Mouse (Mus musculus): ENCODE measurements around the gene Nfia. TPM values are rescaled to one million over a fixed set of nuclear protein-coding genes. Genes with fewer than 3 reads are reported as not detected.

Nfia gene
- polyA plus RNA-seq, 1 experiment = 1.4 TPM

DNA sequence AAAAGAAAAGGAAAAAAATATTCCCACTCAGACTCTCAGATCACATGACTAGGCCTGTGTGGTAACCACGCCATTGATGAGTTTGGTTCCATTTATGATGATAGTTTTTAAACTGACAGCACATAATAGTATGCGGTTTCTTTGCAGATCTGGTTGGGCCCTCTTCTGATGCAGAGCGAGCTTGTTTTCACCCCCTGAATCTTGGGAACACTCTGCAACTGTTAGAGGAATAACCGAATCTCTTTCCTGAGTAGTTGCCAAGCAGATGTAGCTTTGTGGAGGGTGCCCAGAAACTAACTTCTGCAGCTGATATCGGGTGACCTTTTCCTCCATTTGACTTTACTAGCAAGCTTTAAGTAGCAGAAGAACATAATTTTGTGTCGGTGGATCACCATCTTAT lies 51.0 kb downstream of the Nfia start:
- Histone ChIP-seq H3K9me3 (replicated peaks; ENCODE audit: control insufficient read depth, insufficient read depth, low read length, poor library complexity, severe bottlenecking) (no peaks in the 10 kb centered on the region), H3K4me1 (ENCODE audit: control insufficient read depth, insufficient read depth, low read length) (no peaks in the 10 kb centered on the region), H3K27me3 (ENCODE audit: control insufficient read depth, insufficient read depth, low read length, poor library complexity, severe bottlenecking) (no peaks in the 10 kb centered on the region), H3K4me3 (ENCODE audit: low read depth, low read length) (no peak overlapping the region), H3K9ac (ENCODE audit: low read depth, poor library complexity, severe bottlenecking) (no peak overlapping the region), H3K36me3 (ENCODE audit: control insufficient read depth, insufficient read depth, low read length, poor library complexity, severe bottlenecking) (no peaks in the 10 kb centered on the region), H3K27ac (ENCODE audit: insufficient read depth, low read length) (no peak overlapping the region)
- TF ChIP-seq CTCF (IDR thresholded peaks at IDR 0.05; ENCODE audit: low read depth, low read length) (no peak), EP300 (IDR thresholded peaks at IDR 0.05; ENCODE audit: insufficient read depth, low read depth, low read length) (no peak), POLR2A (IDR thresholded peaks at IDR 0.05; ENCODE audit: insufficient read depth, low read length) (no peak)

DNA sequence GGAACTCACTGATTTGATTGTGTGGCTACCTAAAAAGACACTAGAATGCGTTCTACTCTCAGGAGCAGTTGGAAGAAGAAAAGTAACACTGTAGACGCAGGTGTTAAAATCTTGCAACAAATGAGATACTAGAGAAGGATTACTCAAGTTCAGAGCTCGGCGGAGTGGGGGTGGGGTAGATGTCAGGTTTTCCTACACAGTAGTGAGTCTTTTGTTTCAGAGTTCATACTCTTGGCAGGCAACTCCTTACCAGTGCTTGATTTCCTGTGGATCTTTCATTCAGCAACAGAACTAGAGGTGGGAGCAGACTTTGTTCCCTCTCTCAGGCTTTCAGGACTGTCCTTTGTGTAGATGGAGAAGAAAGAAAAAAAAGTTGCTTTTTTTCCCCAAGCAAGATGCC lies 51.9 kb downstream of the Nfia start:
- H3K27me3 ChIP-seq (ENCODE audit: control insufficient read depth, insufficient read depth, low read length, poor library complexity, severe bottlenecking) = no peaks in the 10 kb centered on the region

DNA sequence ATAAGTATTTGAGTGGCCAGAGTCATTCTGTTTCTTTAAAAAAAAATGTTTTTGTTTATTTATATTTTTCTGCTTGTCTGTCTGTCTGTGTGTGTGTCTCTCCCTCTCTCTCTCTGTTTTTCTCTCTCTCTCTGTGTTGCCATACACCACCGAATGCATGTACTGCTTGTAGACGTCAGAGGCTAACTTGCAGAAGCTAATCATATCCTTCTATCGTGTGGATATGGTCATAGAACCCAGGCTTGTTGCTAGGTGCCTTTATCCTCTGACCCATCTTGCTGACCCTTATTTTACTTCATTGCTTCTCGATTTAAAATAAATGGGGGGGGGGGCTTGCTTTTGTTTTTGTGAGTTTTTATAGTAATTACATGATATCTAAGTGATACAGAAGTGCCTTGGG lies 52.9 kb downstream of the Nfia start:
- Histone ChIP-seq H3K9me3 (replicated peaks; ENCODE audit: control insufficient read depth, insufficient read depth, low read length, poor library complexity, severe bottlenecking) (no peaks in the 10 kb centered on the region), H3K27me3 (ENCODE audit: control insufficient read depth, insufficient read depth, low read length, poor library complexity, severe bottlenecking) (no peaks in the 10 kb centered on the region), H3K9ac (ENCODE audit: low read depth, poor library complexity, severe bottlenecking) (no peak overlapping the region), H3K4me3 (ENCODE audit: low read depth, low read length) (no peak overlapping the region), H3K27ac (ENCODE audit: insufficient read depth, low read length) (no peak overlapping the region), H3K4me1 (ENCODE audit: control insufficient read depth, insufficient read depth, low read length) (no peaks in the 10 kb centered on the region), H3K36me3 (ENCODE audit: control insufficient read depth, insufficient read depth, low read length, poor library complexity, severe bottlenecking) (no peaks in the 10 kb centered on the region)
- no peak for TF ChIP-seq POLR2A (IDR thresholded peaks at IDR 0.05; ENCODE audit: insufficient read depth, low read length)
- no peak for TF ChIP-seq EP300 (IDR thresholded peaks at IDR 0.05; ENCODE audit: insufficient read depth, low read depth, low read length)
- TF ChIP-seq CTCF (IDR thresholded peaks at IDR 0.05; ENCODE audit: low read depth, low read length) = no peak

More for the DNA sequence above, 51.9 kb downstream of the Nfia start:
- Histone ChIP-seq H3K36me3 (ENCODE audit: control insufficient read depth, insufficient read depth, low read length, poor library complexity, severe bottlenecking) (no peaks in the 10 kb centered on the region), H3K9me3 (replicated peaks; ENCODE audit: control insufficient read depth, insufficient read depth, low read length, poor library complexity, severe bottlenecking) (no peaks in the 10 kb centered on the region), H3K4me3 (ENCODE audit: low read depth, low read length) (no peak overlapping the region), H3K4me1 (ENCODE audit: control insufficient read depth, insufficient read depth, low read length) (no peaks in the 10 kb centered on the region), H3K9ac (ENCODE audit: low read depth, poor library complexity, severe bottlenecking) (no peak overlapping the region), H3K27ac (ENCODE audit: insufficient read depth, low read length) (no peak overlapping the region)
- TF ChIP-seq POLR2A (IDR thresholded peaks at IDR 0.05; ENCODE audit: insufficient read depth, low read length) (no peak), EP300 (IDR thresholded peaks at IDR 0.05; ENCODE audit: insufficient read depth, low read depth, low read length) (no peak)

DNA sequence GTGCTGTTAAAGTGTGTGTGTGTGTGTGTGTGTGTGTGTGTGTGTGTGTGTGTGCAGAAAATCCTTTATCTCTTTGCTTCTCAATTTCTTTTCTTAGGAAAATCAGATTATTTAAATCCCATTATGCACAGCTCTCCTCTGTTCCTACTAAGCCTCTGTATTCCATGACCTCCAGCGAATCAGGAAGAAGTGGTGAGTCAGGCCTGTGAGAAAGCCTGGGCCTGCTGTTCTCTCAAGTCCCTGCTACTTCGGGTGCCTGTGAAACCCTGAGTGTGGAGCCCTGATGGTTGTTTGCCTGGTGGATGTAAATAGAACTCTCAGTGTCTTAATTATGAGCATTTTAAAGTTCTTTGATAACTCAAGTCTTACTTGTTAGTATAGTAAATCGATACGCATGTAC lies 53.3 kb downstream of the Nfia start:
- H3K9ac ChIP-seq (ENCODE audit: low read depth, poor library complexity, severe bottlenecking) = no peak overlapping the region
- H3K27ac ChIP-seq (ENCODE audit: insufficient read depth, low read length) = no peak overlapping the region
- H3K9me3 ChIP-seq (replicated peaks; ENCODE audit: control insufficient read depth, insufficient read depth, low read length, poor library complexity, severe bottlenecking) = no peaks in the 10 kb centered on the region
- no peak overlapping the region for H3K4me3 ChIP-seq (ENCODE audit: low read depth, low read length)
- TF ChIP-seq CTCF (IDR thresholded peaks at IDR 0.05; ENCODE audit: low read depth, low read length) (no peak), POLR2A (IDR thresholded peaks at IDR 0.05; ENCODE audit: insufficient read depth, low read length) (no peak), EP300 (IDR thresholded peaks at IDR 0.05; ENCODE audit: insufficient read depth, low read depth, low read length) (no peak)
- H3K27me3 ChIP-seq (ENCODE audit: control insufficient read depth, insufficient read depth, low read length, poor library complexity, severe bottlenecking) = no peaks in the 10 kb centered on the region
- H3K4me1 ChIP-seq (ENCODE audit: control insufficient read depth, insufficient read depth, low read length) = no peaks in the 10 kb centered on the region
- no peaks in the 10 kb centered on the region for H3K36me3 ChIP-seq (ENCODE audit: control insufficient read depth, insufficient read depth, low read length, poor library complexity, severe bottlenecking)

DNA sequence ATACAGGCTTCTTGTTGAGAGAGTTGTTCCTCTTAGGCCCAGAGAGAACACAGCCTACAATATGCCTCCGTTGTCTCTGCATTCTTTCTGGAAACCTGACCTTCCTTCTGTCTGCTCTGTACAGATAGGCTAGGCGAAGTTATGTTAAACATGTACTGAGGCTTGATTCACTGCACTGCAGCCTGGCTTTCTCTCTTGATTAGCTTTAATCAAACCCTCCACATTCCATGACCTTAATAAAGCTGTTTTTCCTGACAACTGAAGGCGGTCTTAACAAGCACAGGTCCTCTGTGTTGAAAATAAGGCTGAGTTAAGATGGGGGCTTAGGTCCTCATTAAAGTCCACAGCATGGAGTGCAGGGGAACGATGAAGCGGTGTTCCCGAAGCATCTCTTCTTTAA lies 54.6 kb downstream of the Nfia start:
- no peak for TF ChIP-seq EP300 (IDR thresholded peaks at IDR 0.05; ENCODE audit: insufficient read depth, low read depth, low read length)

DNA sequence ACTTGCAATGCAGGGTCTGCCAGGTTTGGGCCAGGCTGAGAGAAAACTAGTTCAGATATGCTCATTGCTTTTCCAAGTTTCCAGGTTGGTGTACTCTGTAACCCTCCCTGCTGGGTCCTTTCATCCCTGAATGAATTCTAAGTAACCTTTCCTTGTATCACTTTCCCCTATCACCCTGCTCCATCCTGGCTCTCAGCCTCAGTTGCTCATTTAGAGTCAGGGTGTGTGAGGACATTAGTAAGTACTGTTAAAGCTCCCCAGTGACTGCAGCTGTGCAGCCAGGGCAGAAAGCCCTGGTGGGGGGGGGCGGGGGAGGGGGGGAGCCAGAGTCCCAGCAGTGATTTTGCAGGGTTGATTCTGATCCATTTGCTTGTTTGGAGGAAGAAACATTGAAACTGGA lies 56.0 kb downstream of the Nfia start:
- Histone ChIP-seq H3K4me1 (ENCODE audit: control insufficient read depth, insufficient read depth, low read length) (no peaks in the 10 kb centered on the region), H3K9ac (ENCODE audit: low read depth, poor library complexity, severe bottlenecking) (no peak overlapping the region), H3K4me3 (ENCODE audit: low read depth, low read length) (no peak overlapping the region), H3K36me3 (ENCODE audit: control insufficient read depth, insufficient read depth, low read length, poor library complexity, severe bottlenecking) (no peaks in the 10 kb centered on the region), H3K27me3 (ENCODE audit: control insufficient read depth, insufficient read depth, low read length, poor library complexity, severe bottlenecking) (no peaks in the 10 kb centered on the region), H3K27ac (ENCODE audit: insufficient read depth, low read length) (no peak overlapping the region), H3K9me3 (replicated peaks; ENCODE audit: control insufficient read depth, insufficient read depth, low read length, poor library complexity, severe bottlenecking) (no peaks in the 10 kb centered on the region)
- no peak for TF ChIP-seq POLR2A (IDR thresholded peaks at IDR 0.05; ENCODE audit: insufficient read depth, low read length)
- TF ChIP-seq EP300 (IDR thresholded peaks at IDR 0.05; ENCODE audit: insufficient read depth, low read depth, low read length) = no peak
- no peak for TF ChIP-seq CTCF (IDR thresholded peaks at IDR 0.05; ENCODE audit: low read depth, low read length)

More for the DNA sequence above, 54.6 kb downstream of the Nfia start:
- no peaks in the 10 kb centered on the region for H3K36me3 ChIP-seq (ENCODE audit: control insufficient read depth, insufficient read depth, low read length, poor library complexity, severe bottlenecking)
- no peaks in the 10 kb centered on the region for H3K27me3 ChIP-seq (ENCODE audit: control insufficient read depth, insufficient read depth, low read length, poor library complexity, severe bottlenecking)
- no peaks in the 10 kb centered on the region for H3K9me3 ChIP-seq (replicated peaks; ENCODE audit: control insufficient read depth, insufficient read depth, low read length, poor library complexity, severe bottlenecking)
- no peak overlapping the region for H3K9ac ChIP-seq (ENCODE audit: low read depth, poor library complexity, severe bottlenecking)
- no peak overlapping the region for H3K4me3 ChIP-seq (ENCODE audit: low read depth, low read length)
- no peak overlapping the region for H3K27ac ChIP-seq (ENCODE audit: insufficient read depth, low read length)
- H3K4me1 ChIP-seq (ENCODE audit: control insufficient read depth, insufficient read depth, low read length) = no peaks in the 10 kb centered on the region
